Mouse (Mus musculus) liver, adult 2 months (tissue): ENCODE measurements at regions not wholly inside any gene's neighbourhood (a gene's known extent, or its start where the extent isn't known, plus 50 kb on each side); places are given as distances from the start of the nearest gene placed in this dataset.

Experiments used
- CTCF ChIP-seq: fragments of 200-500 bp; IDR thresholded peaks from 2 replicates; pipeline ENCODE4 v1.5.1; 2011; ENCODE audit warnings: low read depth, low read length, control low read depth
- POLR2A ChIP-seq: fragments of 200-500 bp; IDR thresholded peaks from 2 replicates; pipeline ENCODE4 v1.6.1; 2011; ENCODE audit warnings: low read length, control low read depth; ENCODE audit not compliant: insufficient read depth; ENCODE audit errors: extremely low read depth

DNA sequence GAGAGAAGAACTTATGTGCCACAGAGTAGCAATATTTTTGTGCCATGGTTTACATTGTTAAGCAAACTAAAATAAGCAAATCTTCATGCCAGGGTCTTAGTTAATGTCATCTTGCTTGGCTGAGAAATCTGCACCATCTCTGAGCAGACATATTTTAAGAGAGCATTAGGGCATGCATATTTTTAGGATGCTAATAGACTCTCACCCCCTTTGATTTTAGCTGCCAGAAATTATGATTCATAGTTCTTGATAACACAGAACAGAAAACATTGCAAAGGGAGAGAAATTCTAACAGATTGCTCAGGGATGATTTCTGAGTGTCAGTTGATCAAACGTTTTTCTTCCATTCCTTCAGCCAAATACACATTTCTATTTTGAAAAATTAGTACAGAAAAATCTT lies 222.7 kb upstream of the Zeb2 start:
- TF ChIP-seq CTCF (no peak), POLR2A (no peak)
